Mouse (Mus musculus) liver, adult 2 months (tissue): ENCODE results near the gene Abhd2.

Experiments
- CTCF ChIP-seq: fragments of 200-500 bp; IDR thresholded peaks from 2 replicates; pipeline ENCODE4 v1.5.1; 2011; ENCODE audit warnings: low read depth, low read length, control low read depth
- POLR2A ChIP-seq: fragments of 200-500 bp; IDR thresholded peaks from 2 replicates; pipeline ENCODE4 v1.6.1; 2011; ENCODE audit warnings: low read length, control low read depth; ENCODE audit not compliant: insufficient read depth; ENCODE audit errors: extremely low read depth

GRCm38 (mm10) chr7:79300432-79301151 lies 27.6 kb downstream of the Abhd2 start:
- TF ChIP-seq POLR2A (no peak), CTCF (no peak)
